Mouse (Mus musculus): ENCODE data around the gene Morc2a. TPM values are rescaled to one million over a fixed set of nuclear protein-coding genes. Genes with fewer than 3 reads are reported as not detected.
"Not testable (repeated sequence)": the region's sequence is repeated elsewhere in the genome, so short reads cannot be mapped to it uniquely, and the experiment has no call there.

The Morc2a gene
- polyA plus RNA-seq (2015; fragmentation: Nextera tagmentation; extraction: Ambion mirVana): 35.7 and 38.6 TPM in 2 replicates

DNA sequence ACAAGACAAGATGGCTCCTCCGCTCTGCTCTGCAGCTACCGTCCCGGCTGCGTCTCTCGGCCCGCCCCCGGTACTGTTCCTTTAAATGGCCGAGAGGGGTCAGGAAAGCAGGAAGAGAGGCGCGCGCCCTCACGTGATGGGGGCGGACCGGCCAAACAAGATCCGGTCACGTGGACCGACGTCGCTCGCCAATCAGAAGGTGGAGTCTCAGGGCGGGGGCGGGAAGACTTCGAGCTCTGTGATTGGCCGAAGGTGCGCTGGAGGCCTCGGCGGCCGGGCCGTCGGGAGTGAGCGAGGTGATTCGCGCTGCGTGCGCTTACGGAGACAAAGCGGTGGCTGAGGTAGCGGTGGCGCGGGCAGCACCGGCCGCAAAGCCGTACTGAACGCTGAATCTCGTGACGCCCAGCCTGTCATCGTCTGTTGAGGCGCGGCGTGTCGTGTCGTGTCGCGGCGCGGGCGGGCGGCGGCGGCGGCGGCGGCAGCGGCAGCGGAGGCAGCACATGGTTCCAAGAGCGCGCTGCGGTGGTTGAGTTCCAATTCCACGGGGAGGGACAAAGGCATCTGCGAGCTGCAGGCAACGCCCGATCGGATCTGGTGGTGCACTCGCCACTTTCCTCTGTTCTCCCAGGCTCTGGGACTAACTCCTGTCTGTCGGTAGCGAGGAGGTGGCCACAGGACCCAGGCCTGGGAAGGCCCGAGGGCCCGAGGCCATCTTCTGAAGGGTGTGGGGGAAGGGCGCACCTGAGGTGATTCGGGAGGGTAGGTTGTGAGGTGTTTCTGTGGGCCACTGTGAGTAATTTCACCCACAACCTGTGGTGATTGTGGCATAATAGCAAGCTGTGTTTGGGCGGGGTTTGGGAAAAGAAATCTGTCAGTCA lies at the start of gene Morc2a:
Gene Morc2a, plus strand, starts transcription at position 228 of the 878 bp plus-strand sequence.
- no peaks in the 10 kb centered on the region for H3K27me3 ChIP-seq
- H3K36me3 ChIP-seq: peaks cover 48% of the 10 kb centered on the region
- ATAC-seq (ENCODE audit: insufficient number of reproducible peaks, insufficient read depth, low FRiP score, low TSS enrichment, low read depth): peak; percentile 95
- H3K9ac ChIP-seq: peak within 1 kb of the TSS; percentile 99
- WGBS: under 1% methylated on average over 81 of the region's 81 CpGs
- H3K4me1 ChIP-seq: peaks cover 14% of the 10 kb centered on the region
- peak within 1 kb of the TSS; percentile 95 for H3K4me3 ChIP-seq
- H3K9me3 ChIP-seq: peaks cover 25% of the 10 kb centered on the region
- H3K27ac ChIP-seq: peak within 1 kb of the TSS; percentile 94
- peak within 1 kb of the TSS; percentile 81 for H3K4me2 ChIP-seq

DNA sequence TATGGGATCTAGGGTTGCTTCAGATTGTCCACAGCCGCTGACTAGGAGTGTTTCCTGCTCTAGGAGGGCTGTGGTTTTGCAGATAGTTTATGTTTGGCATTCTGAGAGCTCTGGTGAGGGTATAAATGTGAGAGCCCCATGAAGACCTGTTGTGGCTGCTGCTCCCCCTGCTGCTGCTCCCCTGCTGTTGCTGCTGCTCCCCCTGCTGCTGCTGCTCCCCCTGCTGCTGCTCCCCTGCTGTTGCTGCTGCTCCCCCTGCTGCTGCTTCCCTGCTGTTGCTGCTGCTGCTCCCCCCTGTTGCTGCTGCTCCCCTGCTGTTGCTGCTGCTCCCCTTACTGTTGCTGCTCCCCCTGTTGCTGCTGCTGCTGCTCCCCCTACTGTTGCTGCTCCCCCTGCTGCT lies 47.0 kb upstream of the Morc2a start:
- WGBS: 55% methylated on average over 1 of the region's 1 CpGs
- ATAC-seq (ENCODE audit: insufficient number of reproducible peaks, insufficient read depth, low FRiP score, low TSS enrichment, low read depth): not testable (repeated sequence)

DNA sequence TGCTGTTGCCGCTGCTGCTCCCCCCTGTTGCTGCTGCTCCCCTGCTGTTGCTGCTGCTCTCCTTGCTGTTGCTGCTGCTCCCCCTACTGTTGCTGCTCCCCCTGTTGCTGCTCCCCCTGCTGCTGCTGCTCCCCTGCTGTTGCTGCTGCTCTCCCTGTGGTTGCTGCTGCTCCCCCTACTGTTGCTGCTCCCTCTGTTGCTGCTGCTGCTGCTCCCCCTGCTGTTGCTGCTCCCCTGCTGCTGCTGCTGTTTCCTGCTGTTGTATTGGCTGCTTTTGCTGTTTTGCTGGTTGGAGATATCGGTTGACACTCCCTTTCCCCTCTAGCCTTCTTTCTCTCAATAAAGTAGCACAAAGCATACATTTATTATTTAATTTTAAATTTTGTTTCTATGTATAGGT lies 46.3 kb upstream of the Morc2a start:
- H3K27ac ChIP-seq; H3K9ac ChIP-seq; H3K4me3 ChIP-seq; H3K9me3 ChIP-seq; H3K27me3 ChIP-seq; H3K4me1 ChIP-seq; ATAC-seq (ENCODE audit: insufficient number of reproducible peaks, insufficient read depth, low FRiP score, low TSS enrichment, low read depth); H3K36me3 ChIP-seq; H3K4me2 ChIP-seq: not testable (repeated sequence)
- WGBS: 53% methylated on average over 2 of the region's 2 CpGs

More for the DNA sequence above, 47.0 kb upstream of the Morc2a start:
- not testable (repeated sequence) for H3K27ac ChIP-seq, H3K4me2 ChIP-seq, H3K27me3 ChIP-seq, H3K36me3 ChIP-seq, H3K9ac ChIP-seq, H3K9me3 ChIP-seq, H3K4me1 ChIP-seq, H3K4me3 ChIP-seq

DNA sequence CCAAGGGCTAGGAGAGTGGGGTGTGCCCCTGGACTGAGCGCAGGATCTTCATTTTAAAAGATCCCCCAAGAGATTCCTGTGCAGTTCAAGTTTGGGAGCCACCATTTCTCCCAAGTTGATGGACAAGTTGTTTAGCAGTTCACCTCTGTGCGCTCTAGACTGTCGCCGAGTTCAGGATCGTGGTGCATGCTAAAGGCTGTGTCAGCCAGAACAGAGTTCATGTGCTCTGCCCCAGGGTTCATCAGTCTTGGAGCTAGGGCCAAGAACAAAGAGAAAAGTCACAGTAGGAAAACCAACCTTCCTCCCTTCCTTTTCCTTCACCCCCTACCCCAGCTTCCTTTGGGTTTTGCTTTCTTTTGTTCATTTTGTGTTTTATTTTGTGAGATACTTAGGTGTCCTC lies 42.5 kb upstream of the Morc2a start:
- H3K4me1 ChIP-seq: no peaks in the 10 kb centered on the region
- no peaks in the 10 kb centered on the region for H3K27me3 ChIP-seq
- H3K9me3 ChIP-seq: no peaks in the 10 kb centered on the region
- no peak overlapping the region for H3K27ac ChIP-seq
- ATAC-seq (ENCODE audit: insufficient number of reproducible peaks, insufficient read depth, low FRiP score, low TSS enrichment, low read depth): no peak
- H3K9ac ChIP-seq: no peak overlapping the region
- 84% methylated on average over 5 of the region's 5 CpGs for WGBS
- H3K4me3 ChIP-seq: no peak overlapping the region
- no peaks in the 10 kb centered on the region for H3K36me3 ChIP-seq
- no peak overlapping the region for H3K4me2 ChIP-seq

DNA sequence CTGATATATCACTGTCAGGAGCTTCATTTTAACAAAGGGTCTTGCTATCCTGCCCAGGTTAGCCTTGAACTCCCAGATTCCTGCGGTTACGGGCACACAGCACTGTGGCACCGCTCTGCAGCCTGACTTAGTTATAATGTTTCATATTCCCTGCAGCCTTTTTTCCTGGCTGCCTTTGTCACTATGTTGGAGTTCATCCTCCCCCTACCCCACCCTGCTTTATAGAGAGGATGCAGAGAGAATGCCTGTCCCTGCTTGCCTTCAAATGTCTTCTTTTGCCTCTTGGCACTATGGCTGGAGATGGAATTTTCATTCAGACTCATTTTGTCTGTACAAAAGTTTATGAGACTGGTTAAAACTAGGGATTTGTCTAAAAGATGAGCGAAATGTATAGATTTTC lies 33.4 kb upstream of the Morc2a start:
- H3K4me1 ChIP-seq: no peaks in the 10 kb centered on the region
- no peak for ATAC-seq (ENCODE audit: insufficient number of reproducible peaks, insufficient read depth, low FRiP score, low TSS enrichment, low read depth)
- no peaks in the 10 kb centered on the region for H3K9me3 ChIP-seq
- no peak overlapping the region for H3K27ac ChIP-seq
- no peak overlapping the region for H3K4me2 ChIP-seq
- H3K4me3 ChIP-seq: no peak overlapping the region
- no peak overlapping the region for H3K9ac ChIP-seq
- WGBS: 73% methylated on average over 4 of the region's 4 CpGs
- H3K36me3 ChIP-seq: no peaks in the 10 kb centered on the region
- H3K27me3 ChIP-seq: no peaks in the 10 kb centered on the region

DNA sequence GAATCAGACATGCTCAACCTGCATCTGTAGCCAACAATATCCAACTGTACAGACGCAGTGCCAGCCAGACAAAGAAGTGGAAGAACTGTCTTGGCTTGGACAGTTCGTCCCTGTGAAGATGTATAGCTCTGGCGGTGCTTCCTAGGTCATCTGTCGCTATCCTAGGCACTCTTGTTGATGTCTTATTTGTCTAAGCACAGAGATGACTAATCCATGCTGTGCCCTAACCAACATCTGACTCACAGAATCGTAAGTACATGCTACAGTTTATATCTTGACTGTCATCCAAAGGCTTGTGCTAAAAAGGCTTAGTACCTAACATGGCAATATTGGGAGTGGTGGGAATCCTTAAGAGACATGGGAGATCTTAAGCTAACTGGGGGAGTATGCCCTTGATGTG lies 26.2 kb upstream of the Morc2a start:
- WGBS: 83% methylated on average over 5 of the region's 5 CpGs

DNA sequence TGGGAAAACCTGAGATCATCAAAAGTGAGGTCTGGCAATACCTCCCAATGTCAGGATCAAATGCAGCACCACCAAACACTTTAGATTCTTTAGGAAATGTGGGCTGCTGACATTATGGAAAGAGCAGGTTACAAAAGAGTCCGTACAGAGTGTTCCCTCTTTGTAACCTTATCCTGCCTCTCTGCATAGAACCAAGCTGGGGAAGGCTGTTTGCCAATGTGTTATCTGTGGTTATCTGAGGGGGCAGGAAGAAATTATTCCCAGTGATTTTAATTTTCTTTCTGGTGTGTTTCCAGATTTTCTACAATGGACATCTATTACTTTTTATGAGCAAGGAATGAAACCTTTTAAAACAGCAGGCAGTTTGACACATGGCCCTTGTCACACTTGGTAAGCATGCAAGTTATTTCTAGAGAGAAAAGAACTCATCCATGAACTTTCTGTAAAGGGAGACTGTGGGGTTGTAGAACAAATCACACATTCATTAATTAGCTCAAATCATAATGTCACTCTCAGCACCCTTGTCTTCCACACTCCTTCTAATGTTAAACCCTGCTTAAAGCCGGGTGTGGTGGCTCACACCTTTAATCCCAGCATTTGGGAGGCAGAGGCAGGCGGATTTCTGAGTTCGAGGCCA lies 24.5 kb upstream of the Morc2a start:
- Histone ChIP-seq H3K4me2 (no peak overlapping the region), H3K9ac (no peak overlapping the region), H3K4me3 (no peak overlapping the region), H3K4me1 (peaks cover 7% of the 10 kb centered on the region; the same call in 1 of the 2 replicates), H3K27ac (no peak overlapping the region), H3K9me3 (peaks cover 5% of the 10 kb centered on the region; the same call in 1 of the 2 replicates), H3K27me3 (peaks cover 20% of the 10 kb centered on the region), H3K36me3 (no peaks in the 10 kb centered on the region)
- 81% methylated on average over 4 of the region's 4 CpGs for WGBS
- no peak for ATAC-seq (ENCODE audit: insufficient number of reproducible peaks, insufficient read depth, low FRiP score, low TSS enrichment, low read depth)

More for the DNA sequence above, 26.2 kb upstream of the Morc2a start:
- Histone ChIP-seq H3K27ac (no peak overlapping the region), H3K9me3 (peaks cover 5% of the 10 kb centered on the region; the same call in 1 of the 2 replicates), H3K4me2 (no peak overlapping the region), H3K4me1 (no peaks in the 10 kb centered on the region), H3K4me3 (no peak overlapping the region), H3K9ac (no peak overlapping the region), H3K27me3 (0 out of 2 replicates have a peak, but pooled peaks cover 5% of the 10 kb centered on the region), H3K36me3 (no peaks in the 10 kb centered on the region)
- no peak for ATAC-seq (ENCODE audit: insufficient number of reproducible peaks, insufficient read depth, low FRiP score, low TSS enrichment, low read depth)

DNA sequence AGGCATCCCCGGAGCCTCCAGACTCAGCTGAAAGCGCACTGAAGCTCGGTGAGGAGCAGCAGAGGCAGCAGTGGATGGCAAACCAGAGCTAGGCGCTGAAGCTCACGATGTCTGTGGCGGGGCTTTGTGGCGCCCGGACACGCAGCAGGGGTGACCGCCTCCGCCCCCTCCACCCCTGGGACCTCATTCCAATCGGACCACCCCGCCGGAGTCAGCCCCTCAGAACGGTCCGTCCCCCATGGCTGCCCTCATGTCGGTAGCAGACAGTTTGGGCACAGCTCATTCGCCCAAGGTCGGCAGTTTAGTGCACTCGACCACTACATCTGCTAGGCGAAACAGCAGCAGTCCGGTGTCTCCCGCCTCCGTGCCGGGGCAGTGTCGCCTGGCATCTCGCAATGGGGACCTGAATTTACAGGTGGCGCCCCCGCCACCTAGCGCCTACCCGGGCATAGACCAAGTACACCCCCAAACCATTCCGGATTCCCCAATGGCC lies 19.9 kb upstream of the Morc2a start:
- Histone ChIP-seq H3K36me3 (no peaks in the 10 kb centered on the region), H3K4me3 (peak overlapping the region; percentile 45), H3K4me2 (peak overlapping the region; percentile 85), H3K27ac (no peak overlapping the region), H3K4me1 (peaks cover 8% of the 10 kb centered on the region; the same call in 1 of the 2 replicates), H3K9me3 (peaks cover 5% of the 10 kb centered on the region; the same call in 1 of the 2 replicates), H3K27me3 (peaks cover 26% of the 10 kb centered on the region), H3K9ac (peak overlapping the region; percentile 64)
- ATAC-seq (ENCODE audit: insufficient number of reproducible peaks, insufficient read depth, low FRiP score, low TSS enrichment, low read depth): 0 out of 2 replicates have a peak, but pooled peaks have one; percentile 15
- 2% methylated on average over 32 of the region's 32 CpGs for WGBS

DNA sequence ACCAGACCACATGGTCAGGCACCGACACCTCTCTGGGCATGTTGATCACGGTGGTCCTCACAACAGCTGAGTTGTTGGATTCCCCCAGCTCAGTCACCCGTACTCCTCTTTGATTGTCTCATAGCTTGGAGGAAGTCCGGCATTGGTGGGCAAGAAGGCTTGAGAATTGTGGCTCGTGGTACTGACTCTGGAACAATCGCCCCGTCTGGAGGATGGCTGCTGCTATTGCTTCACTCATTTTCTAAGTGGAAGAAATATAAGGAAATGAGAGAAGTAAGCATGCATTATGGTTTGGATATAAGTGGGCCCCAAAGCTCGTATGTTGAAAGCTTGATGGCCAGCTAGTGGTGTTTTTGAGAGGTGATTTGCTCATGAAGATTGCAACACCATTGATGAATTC lies 15.7 kb upstream of the Morc2a start:
- not testable (repeated sequence) for H3K9ac ChIP-seq; H3K36me3 ChIP-seq; H3K9me3 ChIP-seq; H3K4me3 ChIP-seq; H3K27ac ChIP-seq; H3K4me1 ChIP-seq; H3K4me2 ChIP-seq; ATAC-seq (ENCODE audit: insufficient number of reproducible peaks, insufficient read depth, low FRiP score, low TSS enrichment, low read depth)
- H3K27me3 ChIP-seq: peaks cover 18% of the 10 kb centered on the region
- 83% methylated on average over 8 of the region's 8 CpGs for WGBS

DNA sequence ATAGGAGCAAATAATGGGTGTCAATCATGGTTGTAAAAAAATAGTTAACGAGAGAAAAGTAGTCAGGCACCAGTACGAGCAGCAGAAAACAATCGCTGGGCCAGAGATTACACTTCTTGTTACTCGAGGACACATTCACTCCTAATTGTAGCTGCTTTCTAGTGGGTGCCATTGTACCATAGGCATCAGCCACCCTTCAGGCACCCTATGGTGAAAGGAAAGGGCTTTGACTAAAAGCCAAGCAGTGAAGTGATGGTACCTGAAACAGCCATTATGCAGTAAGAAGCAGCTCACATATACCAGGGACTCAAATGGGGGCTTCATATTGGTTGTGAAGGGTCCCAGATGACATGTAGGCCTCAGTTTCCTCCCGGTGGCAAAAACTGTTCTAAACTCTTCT lies 1.3 kb upstream of the Morc2a start:
- peak overlapping the region; percentile 81 for H3K4me2 ChIP-seq
- no peak overlapping the region for H3K27ac ChIP-seq
- peaks cover 14% of the 10 kb centered on the region for H3K4me1 ChIP-seq
- H3K9ac ChIP-seq: peak overlapping the region; percentile 99
- no peak for ATAC-seq (ENCODE audit: insufficient number of reproducible peaks, insufficient read depth, low FRiP score, low TSS enrichment, low read depth)
- H3K27me3 ChIP-seq: no peaks in the 10 kb centered on the region
- H3K9me3 ChIP-seq: peaks cover 34% of the 10 kb centered on the region
- H3K4me3 ChIP-seq: peak overlapping the region; percentile 95
- 89% methylated on average over 5 of the region's 5 CpGs for WGBS
- H3K36me3 ChIP-seq: peaks cover 55% of the 10 kb centered on the region

DNA sequence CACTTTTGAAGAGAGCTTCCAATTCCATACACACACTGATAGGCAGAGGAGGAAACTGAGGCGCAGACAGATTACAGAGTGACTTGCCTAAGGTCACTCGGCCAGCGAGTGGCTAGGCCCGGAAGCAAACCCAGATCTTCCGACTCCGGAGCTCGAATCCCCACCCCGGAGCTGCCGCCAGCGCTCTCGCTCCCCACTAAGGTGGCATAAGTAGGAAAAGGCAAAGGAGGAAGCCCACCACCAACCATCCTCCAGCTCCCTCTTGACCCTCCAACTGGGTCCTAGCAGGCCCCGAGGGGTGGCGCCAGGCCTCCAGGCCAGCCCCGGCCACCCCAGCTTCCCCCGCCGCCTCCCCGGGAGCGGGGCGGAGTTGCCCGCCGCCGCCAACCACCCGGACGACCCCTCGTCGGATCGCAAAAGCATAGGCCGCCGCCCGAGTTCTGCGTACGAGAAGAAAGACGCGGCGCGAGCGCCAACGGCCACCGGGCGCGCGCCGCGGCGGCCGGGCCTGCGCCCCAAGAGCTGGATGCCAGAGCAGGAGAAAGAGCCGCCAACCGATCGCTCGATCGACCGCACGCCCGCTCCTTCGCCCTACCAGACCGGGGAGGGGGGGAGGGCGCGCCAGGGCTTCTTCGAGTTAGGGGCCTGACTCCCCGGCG lies 557 bp upstream of the Morc2a start:
- Histone ChIP-seq H3K27ac (peak overlapping the region; percentile 94), H3K4me3 (peak overlapping the region; percentile 95), H3K4me1 (peaks cover 14% of the 10 kb centered on the region), H3K27me3 (no peaks in the 10 kb centered on the region), H3K4me2 (peak overlapping the region; percentile 81), H3K36me3 (peaks cover 48% of the 10 kb centered on the region), H3K9me3 (peaks cover 30% of the 10 kb centered on the region), H3K9ac (peak overlapping the region; percentile 99)
- ATAC-seq (ENCODE audit: insufficient number of reproducible peaks, insufficient read depth, low FRiP score, low TSS enrichment, low read depth): peak; percentile 54
- under 1% methylated on average over 56 of the region's 62 CpGs for WGBS

All from embryonic facial prominence, embryonic 13.5 days (tissue).